Comparison of ENCODE assay signal across 8 mouse cellular contexts in the genomic region with DNA sequence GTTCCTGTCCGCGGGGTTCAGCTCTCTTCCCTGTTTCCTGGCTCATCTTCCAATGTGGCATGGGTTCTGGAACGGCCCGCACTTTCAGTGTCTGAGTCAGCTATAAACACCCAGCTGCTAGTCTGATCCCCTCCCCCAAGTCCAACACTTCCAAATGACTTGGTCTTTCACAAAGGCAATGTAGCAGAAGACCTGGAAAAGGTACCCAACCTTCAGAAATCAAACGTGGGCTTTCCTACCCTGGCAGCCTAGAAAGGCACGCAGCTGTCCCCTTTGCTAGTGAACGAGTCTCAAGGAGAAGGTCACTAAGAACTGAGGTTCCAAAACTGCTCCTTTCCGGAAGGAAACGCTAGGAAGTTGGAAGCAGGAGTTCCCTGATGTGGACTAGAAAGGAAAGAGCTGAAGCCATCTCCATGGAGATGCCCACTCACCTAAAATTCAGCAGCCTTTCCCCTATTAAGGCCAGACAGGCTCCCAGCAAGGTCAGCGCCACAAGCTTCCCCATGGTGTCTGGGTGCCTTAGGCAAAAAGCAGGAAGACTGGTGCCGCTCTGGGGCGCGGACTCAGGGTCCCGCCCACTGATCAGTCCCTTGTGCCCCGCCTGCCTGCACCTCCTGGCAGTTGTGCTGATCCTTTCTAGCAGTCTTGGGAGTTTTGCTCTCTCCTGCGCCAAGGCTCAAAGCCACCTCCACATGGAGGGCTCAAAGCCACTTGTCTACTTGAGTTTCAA. TPM values are rescaled to one million over a fixed set of nuclear protein-coding genes. Genes with fewer than 3 reads are reported as not detected.
DNase-seq lines count a peak whose midpoint lies in the region; ATAC-seq lines count a peak whose summit lies in the region.

A gene (minus strand): TSS at position 565 of the 730 bp plus-strand sequence.

- peak within 1 kb of the TSS; percentile 68 for H3K4me2 ChIP-seq in heart, embryonic 16.5 days (ENCODE audit: low read depth, low read length)

- peak; percentile 89 for ATAC-seq in heart, embryonic 16.5 days (replicated peaks; ENCODE audit: extremely low read depth, insufficient read depth, low FRiP score)

- no peaks in the 10 kb centered on the region for H3K9me3 ChIP-seq in erythroblast, embryonic 14.5 days (ENCODE audit: control insufficient read depth, low read length)
- no peaks in the 10 kb centered on the region for H3K9me3 ChIP-seq in heart, embryonic 16.5 days (replicated peaks; ENCODE audit: control insufficient read depth, low read length)

- peak within 1 kb of the TSS; percentile 83 for H3K27ac ChIP-seq in heart, embryonic 16.5 days (ENCODE audit: low read length)

- peaks cover 28% of the 10 kb centered on the region for H3K4me1 ChIP-seq in erythroblast, embryonic 14.5 days (ENCODE audit: control insufficient read depth)
- H3K4me1 ChIP-seq in heart, embryonic 16.5 days (ENCODE audit: control insufficient read depth, insufficient read depth, low read length) = peaks cover 8% of the 10 kb centered on the region

- peak within 1 kb of the TSS; percentile 68 for H3K4me3 ChIP-seq in erythroblast, embryonic 14.5 days (replicated peaks)
- peak within 1 kb of the TSS; percentile 76 for H3K4me3 ChIP-seq in heart, embryonic 16.5 days (ENCODE audit: low read length)

- H3K36me3 ChIP-seq in erythroblast, embryonic 14.5 days (ENCODE audit: control insufficient read depth) = peaks cover 15% of the 10 kb centered on the region
- H3K36me3 ChIP-seq in heart, embryonic 16.5 days (ENCODE audit: control insufficient read depth, insufficient read depth) = no peaks in the 10 kb centered on the region; the same call in 1 of the 2 replicates

- WGBS in heart, embryonic 16.5 days = 3% methylated on average over 16 of the region's 16 CpGs

- H3K9ac ChIP-seq in heart, embryonic 16.5 days (ENCODE audit: low read length) = peak within 1 kb of the TSS; percentile 84

- H3K27me3 ChIP-seq in erythroblast, embryonic 14.5 days (ENCODE audit: control insufficient read depth) = no peaks in the 10 kb centered on the region
- no peaks in the 10 kb centered on the region for H3K27me3 ChIP-seq in heart, embryonic 16.5 days (ENCODE audit: control insufficient read depth, insufficient read depth, low read length)

- peak; percentile 53 for DNase-seq in CD4-positive, CD25-positive, alpha-beta regulatory T cell, adult 2 months (ENCODE audit: low read depth, low spot score)
- peak; percentile 61 to 63 for DNase-seq in adrenal gland, adult 18-20 months (ENCODE audit: low spot score in 2 of 2)
- peak; percentile 71 for DNase-seq in kidney, postnatal 10 days
- DNase-seq in lung, postnatal 10 days = peak; percentile 79
- peak; percentile 24 for DNase-seq in ovary, postnatal 10 days (ENCODE audit: low spot score)
- peak; percentile 36 for DNase-seq in urinary bladder, postnatal 25 days (ENCODE audit: low spot score)

RNA-seq across cellular contexts. Expression of the gene that starts here (rescaled TPM):
- 100 to 1,000 TPM in 1 of 2 experiments, 10 to 100 TPM in 1; 82.2 to 149 TPM for total RNA-seq in adrenal gland, adult 18-20 months (2021)
- polyA plus RNA-seq in erythroblast, embryonic 14.5 days (2012) = 0.02 TPM in 1 of 2 replicates, not detected in the other
- polyA plus RNA-seq in heart, embryonic 16.5 days (2015; fragmentation: Nextera tagmentation; extraction: Ambion mirVana) = 36.8 and 41.9 TPM in 2 replicates

Comparison
In these comparisons a context has a peak if more than half of its experiments do, and no peak if none do; other contexts are left out.
1. Peak in every context shown above with its lines: DNase-seq, ATAC-seq, H3K4me3 ChIP-seq and H3K27ac ChIP-seq.
2. RNA of the gene that starts here (polyA plus RNA-seq): 36.8 to 41.9 TPM in heart, embryonic 16.5 days; 0.02 TPM in erythroblast, embryonic 14.5 days; every median in the first group is over 10 times any median in the second.
3. DNase-seq: peak in every context shown above with its lines; median percentile 79 in lung, postnatal 10 days; 71 in kidney, postnatal 10 days; 62 in adrenal gland, adult 18-20 months; 53 in CD4-positive, CD25-positive, alpha-beta regulatory T cell, adult 2 months; 36 in urinary bladder, postnatal 25 days; 24 in ovary, postnatal 10 days.